23 mouse cellular contexts compared by ENCODE assay signal in the genomic region with DNA sequence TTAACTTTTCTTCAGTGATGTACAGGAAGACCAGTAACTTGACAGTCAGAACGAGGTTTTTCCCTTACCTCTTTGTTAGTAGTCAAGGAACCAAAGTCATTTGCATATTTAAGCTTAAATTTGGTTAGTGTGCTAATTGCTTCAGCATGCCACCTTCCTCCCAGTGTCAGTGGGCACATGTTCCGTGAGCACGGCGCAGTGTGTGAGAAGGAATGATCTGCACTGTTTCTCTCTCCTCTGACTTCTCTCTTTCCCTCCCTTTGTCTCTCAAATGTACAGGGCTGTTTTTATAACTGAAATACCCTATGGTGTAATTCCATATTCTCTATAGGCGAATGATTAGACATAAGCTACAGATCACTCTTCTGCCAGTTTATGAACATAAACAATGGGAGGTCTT. TPM values are rescaled to one million over a fixed set of nuclear protein-coding genes. Genes with fewer than 3 reads are reported as not detected.
"Had no signal": no experiment of that assay in that cellular context is flagged by ENCODE, and none has a peak within 500 bp of the region (broad histone marks: within the 10 kb centered on the region; RNA-seq: fewer than 3 reads in every experiment).

No protein-coding gene starts in this region.

- ATAC-seq: intestine, postnatal 0 days had no signal

- H3K27me3 ChIP-seq: limb, embryonic 12.5 days; limb, embryonic 15.5 days had no signal

- H3K9ac ChIP-seq: limb, embryonic 12.5 days; limb, embryonic 15.5 days had no signal

- H3K27ac ChIP-seq: kidney, postnatal 0 days; layer of hippocampus, adult 2 months; left cerebral cortex, adult 2 months; limb, embryonic 12.5 days; limb, embryonic 15.5 days had no signal

- H3K4me1 ChIP-seq: limb, embryonic 15.5 days had no signal

- DNase-seq: kidney, adult 2 months; kidney, postnatal 25 days; layer of hippocampus, postnatal 36 days; left cerebral cortex, postnatal 4 days; lung, adult 2 months; lung, postnatal 14 days; lung, postnatal 4 days; midbrain, embryonic 14.5 days; thymus, postnatal 36 days had no signal

- H3K36me3 ChIP-seq: limb, embryonic 12.5 days; limb, embryonic 15.5 days had no signal

- H3K9me3 ChIP-seq: limb, embryonic 12.5 days; limb, embryonic 15.5 days had no signal

- H3K4me3 ChIP-seq: layer of hippocampus, adult 2 months; left cerebral cortex, adult 2 months; limb, embryonic 12.5 days; limb, embryonic 15.5 days had no signal

- H3K4me2 ChIP-seq: limb, embryonic 12.5 days; limb, embryonic 15.5 days; midbrain, embryonic 11.5 days had no signal

RNA-seq across cellular contexts. Expression of gene Atp6ap1l, which starts 34.4 kb away (rescaled TPM):
- total RNA-seq: megakaryocyte progenitor cell, adult 5-6 weeks; megakaryocyte-erythroid progenitor cell, adult 5-6 weeks had no signal
- polyA plus RNA-seq: intestine, postnatal 0 days; kidney, embryonic 14.5 days; large intestine, adult 2 months; limb, embryonic 15.5 days; lung, adult 2 months; small intestine, adult 2 months; spleen, adult 2 months; stomach, embryonic 16.5 days had no signal
